Mouse (Mus musculus) liver, embryonic 14.5 days (tissue): ENCODE results near the gene Ascl2.

ENCODE experiments used
- CTCF ChIP-seq: IDR thresholded peaks from 2 replicates; pipeline ENCODE4 v1.5.1; 2016; ENCODE audit warnings: antibody characterized with exemption, low read depth, control low read depth
- EP300 ChIP-seq: IDR thresholded peaks from 2 replicates; pipeline ENCODE4 v1.6.1; 2016; ENCODE audit warnings: antibody characterized with exemption, low read depth

DNA sequence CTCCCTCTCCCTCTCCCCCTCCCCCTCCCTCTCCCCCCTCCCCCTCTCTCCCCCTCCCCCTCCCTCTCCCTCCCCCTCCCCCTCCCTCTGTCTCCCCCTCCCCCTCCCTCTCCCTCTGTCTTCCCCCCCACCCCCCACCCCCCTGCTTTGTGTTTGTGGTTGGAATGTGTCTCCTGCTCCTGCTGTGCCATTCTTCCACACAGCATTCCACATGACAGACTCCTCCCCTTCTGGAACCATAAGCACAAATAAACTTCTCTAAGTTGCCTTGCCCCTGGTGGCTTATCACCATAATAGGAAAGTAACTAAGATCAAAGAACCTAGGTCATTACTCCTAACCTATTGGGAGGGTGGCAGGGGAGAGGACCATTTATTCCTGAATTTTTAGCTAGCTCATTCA, 31.4 kb downstream of the Ascl2 start:
- no peak for TF ChIP-seq CTCF
- no peak for TF ChIP-seq EP300
